Mouse (Mus musculus): ENCODE data around the gene Prrt4. TPM values are rescaled to one million over a fixed set of nuclear protein-coding genes. Genes with fewer than 3 reads are reported as not detected.

Prrt4 gene
- total RNA-seq, 2 experiments from 2014 or later, result 9.0 to 9.4 TPM

GRCm38 (mm10) chr6:29200496-29200895 lies 21.1 kb upstream of the Prrt4 start:
- intact Hi-C loops (cut with DNase I), result no loop called here
- no peak for DNase-seq (ENCODE audit: extremely low spot score in 1 of 2, low spot score in 2 of 2)

DNA sequence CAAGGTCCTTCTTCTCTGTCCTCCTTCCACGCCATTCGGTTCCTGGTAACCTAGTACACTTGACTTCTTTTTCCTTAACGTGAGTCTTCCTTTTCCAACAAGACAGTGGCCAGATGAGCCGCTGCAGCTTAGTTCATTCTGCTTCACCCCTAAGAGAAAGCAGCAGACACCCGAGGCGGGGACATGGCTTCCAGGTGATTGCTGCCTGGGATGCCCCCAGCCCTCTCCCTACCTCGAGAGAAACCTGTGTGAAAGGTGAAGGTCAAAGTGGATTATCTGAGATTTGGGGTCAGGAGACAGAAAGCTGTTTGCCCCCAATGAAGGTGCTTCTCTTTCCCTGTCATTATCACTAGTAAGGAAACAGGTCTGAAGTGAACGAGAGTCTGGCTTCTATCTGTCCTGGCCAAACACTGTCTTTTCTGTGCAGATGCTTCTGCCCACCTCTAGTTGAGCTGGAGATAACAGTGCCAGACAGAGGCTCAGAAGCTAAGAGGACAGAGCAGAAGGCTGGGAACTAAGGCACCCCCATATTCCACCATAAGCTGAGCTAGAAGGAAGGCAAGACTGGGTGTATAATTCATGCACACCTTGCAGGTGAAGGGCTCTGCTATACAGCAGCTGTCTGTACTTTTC lies 20.0 kb upstream of the Prrt4 start:
- DNase-seq (ENCODE audit: extremely low spot score in 1 of 2, low spot score in 2 of 2), result no peak
- intact Hi-C loops (cut with DNase I), result loop anchor here (1.0 kb wide), 1 partner anchor 28 kb away; no protein-coding TSS in a partner anchor

DNA sequence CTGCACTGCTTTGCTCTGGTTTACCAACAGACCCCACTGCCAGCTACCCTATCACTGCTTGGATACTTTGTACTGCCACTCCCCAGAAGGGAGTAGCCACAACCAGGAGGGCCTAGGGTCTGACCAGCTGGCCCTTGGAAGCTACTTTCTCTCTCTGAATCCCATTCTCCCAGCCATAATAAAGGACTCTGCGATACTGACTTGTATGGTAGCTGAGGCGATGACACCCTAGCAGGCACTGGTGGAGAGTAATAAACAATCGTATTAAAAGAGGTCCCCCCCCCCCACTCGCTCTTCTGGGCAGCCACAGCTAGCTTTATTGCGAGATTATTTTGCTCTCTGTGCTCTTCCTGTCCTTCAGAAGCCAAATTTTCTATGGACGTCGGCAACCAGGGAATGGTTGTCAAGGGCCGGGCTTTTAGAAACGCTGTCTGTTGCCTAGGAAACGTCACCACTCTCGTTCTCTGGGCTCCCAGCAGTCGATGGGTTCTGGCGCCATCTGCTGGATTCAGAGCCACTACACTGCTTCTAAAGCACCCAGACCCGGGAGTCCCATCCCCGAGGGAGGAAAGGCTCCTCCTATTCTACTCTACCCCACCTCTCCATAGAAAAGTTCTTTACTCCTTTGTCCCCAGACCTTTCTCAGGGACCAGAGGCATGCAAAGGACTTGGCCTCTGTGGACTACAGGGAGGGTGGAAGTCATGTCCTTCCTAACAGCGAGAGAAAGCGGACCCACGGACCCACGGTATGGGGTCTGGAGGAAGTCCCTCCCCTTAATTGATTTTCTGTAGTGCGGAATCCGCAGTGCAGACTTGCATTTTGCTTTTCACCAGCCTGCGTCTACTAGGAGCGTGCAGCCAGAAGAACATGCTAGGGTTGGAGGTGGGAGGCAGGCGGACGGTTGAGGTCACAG lies 19.2 kb upstream of the Prrt4 start:
- intact Hi-C loops (cut with DNase I), result loop anchor here (1.0 kb wide), 2 partner anchors 27 to 32 kb away; no protein-coding TSS in a partner anchor
- DNase-seq (ENCODE audit: extremely low spot score in 1 of 2, low spot score in 2 of 2), result peak; percentile 93 to 94

DNA sequence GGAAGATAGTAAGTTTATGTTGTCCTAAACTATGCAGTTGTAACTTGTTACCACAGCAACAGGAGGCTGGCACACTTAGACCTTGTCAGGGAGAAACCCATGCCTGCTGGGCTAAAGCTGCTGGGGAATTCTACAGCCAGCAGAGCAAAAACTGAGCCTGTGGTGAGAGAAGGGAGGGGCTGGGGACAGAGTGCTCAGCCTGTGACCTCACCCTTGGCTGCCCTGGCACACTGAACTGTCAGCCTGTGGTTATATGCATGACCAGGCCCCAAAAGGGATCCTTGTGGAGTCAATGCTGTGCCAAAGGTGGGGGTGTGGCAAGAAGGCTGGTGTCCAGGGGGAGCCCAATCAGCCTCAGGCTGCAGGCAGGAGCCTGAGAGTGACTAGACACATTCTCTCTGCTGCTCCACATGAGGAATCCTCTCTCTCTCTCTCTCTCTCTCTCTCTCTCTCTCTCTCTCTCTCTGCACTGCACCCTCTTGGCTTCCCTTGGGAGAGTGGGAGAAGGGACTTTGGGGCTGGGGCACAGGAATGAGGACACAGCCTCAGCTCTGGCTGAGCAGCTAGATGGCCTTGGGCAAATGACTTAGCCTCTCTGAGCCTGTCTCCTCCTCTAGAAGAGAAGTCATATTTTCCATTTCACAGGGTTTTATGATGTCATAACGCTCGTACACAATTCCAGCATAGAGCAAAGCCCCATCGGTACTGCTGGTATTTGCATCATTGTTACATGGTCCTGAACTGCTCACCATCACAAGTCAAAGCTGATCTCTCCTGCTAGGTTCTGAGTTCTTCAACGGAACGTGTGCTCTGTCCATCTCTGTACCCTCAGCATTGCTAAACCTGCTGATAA lies 16.7 kb upstream of the Prrt4 start:
- no peak for DNase-seq (ENCODE audit: extremely low spot score in 1 of 2, low spot score in 2 of 2)
- intact Hi-C loops (cut with DNase I), result no loop called here

GRCm38 (mm10) chr6:29195146-29195545 lies 15.8 kb upstream of the Prrt4 start:
- DNase-seq (ENCODE audit: extremely low spot score in 1 of 2, low spot score in 2 of 2), result no peak
- intact Hi-C loops (cut with DNase I), result no loop called here

DNA sequence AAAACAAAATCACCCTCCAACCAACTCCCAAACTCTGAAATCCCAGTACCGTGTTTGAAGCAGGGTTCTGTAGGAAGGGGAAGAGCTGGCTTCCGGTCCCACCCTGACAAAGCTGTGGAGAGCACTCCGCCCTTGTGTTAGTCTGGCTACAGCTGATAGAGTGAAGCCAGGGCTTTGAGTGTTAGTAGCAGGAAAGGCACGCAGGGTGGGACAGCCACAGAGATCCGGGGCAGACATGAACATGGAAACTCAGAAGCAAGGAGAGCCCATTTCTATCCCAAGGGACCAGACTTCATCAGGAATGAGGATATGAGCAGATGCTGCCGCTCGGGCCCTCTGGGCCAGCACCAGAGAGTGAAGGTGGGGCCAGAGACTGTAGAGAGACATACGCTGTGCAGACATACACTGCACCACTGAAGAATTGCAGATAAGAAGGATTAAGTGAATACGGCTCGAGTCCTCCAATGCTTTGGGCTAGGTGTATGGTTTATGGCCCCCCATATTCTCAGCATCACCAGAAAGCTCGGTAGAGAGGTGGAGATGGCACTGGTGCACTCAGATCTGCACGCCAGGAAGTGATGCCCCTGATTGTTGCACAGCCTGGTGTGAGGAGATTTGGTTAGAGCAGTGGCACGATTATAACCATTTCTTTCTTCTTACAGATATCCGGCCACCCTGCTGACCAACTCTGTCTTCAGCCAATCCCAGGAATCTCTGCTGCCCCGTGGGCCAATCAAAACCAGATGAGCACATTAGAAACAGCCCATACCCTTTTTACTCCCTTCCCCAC lies 14.8 kb upstream of the Prrt4 start:
- peak in 1 of 2 experiments; percentile 48 for DNase-seq (ENCODE audit: extremely low spot score in 1 of 2, low spot score in 2 of 2)
- intact Hi-C loops (cut with DNase I), result no loop called here

GRCm38 (mm10) chr6:29187936-29188335 lies 8.6 kb upstream of the Prrt4 start:
- DNase-seq (ENCODE audit: extremely low spot score in 1 of 2, low spot score in 2 of 2), result peak in 1 of 2 experiments; percentile 0
- intact Hi-C loops (cut with DNase I), result no loop called here

DNA sequence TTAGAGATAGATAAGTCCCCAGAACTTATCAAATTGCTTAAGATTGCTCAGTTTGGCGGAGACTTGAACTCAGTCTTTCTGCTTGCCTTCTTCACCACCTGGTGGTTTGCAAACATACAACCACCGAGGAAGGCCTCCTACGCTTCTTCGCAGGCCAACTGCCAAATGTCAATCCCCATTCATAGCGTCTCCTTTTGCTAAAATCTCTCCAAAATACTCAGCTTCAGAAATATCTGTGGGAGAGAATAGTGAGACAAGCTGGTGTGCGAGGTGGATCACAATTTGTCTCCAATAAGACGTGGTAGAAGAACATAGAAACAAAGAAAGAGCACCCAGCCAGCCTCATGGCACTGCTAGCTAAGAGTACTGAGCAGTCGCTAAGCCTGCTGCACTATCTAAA lies 459 bp upstream of the Prrt4 start:
- DNase-seq (ENCODE audit: extremely low spot score in 1 of 2, low spot score in 2 of 2), result no peak
- intact Hi-C loops (cut with DNase I), result no loop called here

GRCm38 (mm10) chr6:29177901-29178879 lies 1.2 kb downstream of the Prrt4 start:
- intact Hi-C loops (cut with DNase I), result no loop called here
- no peak for DNase-seq (ENCODE audit: extremely low spot score in 1 of 2, low spot score in 2 of 2)

- no peak for DNase-seq (ENCODE audit: extremely low spot score in 1 of 2, low spot score in 2 of 2)
- intact Hi-C loops (cut with DNase I), result no loop called here
Observed at GRCm38 (mm10) chr6:29175113-29175512, 4.3 kb downstream of the Prrt4 start.

GRCm38 (mm10) chr6:29174368-29174767 lies 5.0 kb downstream of the Prrt4 start:
- intact Hi-C loops (cut with DNase I), result loop anchor here (5.0 kb wide), 1 partner anchor 103 kb away; the partner anchor contains the start of gene Fam71f2
- DNase-seq (ENCODE audit: extremely low spot score in 1 of 2, low spot score in 2 of 2), result no peak

GRCm38 (mm10) chr6:29170952-29171388 lies 8.4 kb downstream of the Prrt4 start:
- DNase-seq (ENCODE audit: extremely low spot score in 1 of 2, low spot score in 2 of 2), result peak; percentile 47 to 85
- intact Hi-C loops (cut with DNase I), result loop anchor here (1.0 to 5.0 kb wide), 2 partner anchors 28 to 106 kb away; partner anchors contain the start of gene Fam71f2

- intact Hi-C loops (cut with DNase I), result loop anchor here (5.0 kb wide), 1 partner anchor 107 kb away; the partner anchor contains the start of gene Fam71f2
- peak in 1 of 2 experiments; percentile 50 for DNase-seq (ENCODE audit: extremely low spot score in 1 of 2, low spot score in 2 of 2)
Observed at GRCm38 (mm10) chr6:29170063-29170921, 9.1 kb downstream of the Prrt4 start.

- intact Hi-C loops (cut with DNase I), result loop anchor here (5.0 kb wide), 1 partner anchor 108 kb away; the partner anchor contains the start of gene Fam71f2
- DNase-seq (ENCODE audit: extremely low spot score in 1 of 2, low spot score in 2 of 2), result peak in 1 of 2 experiments; percentile 31
Observed at GRCm38 (mm10) chr6:29169675-29170062, 9.7 kb downstream of the Prrt4 start.

DNA sequence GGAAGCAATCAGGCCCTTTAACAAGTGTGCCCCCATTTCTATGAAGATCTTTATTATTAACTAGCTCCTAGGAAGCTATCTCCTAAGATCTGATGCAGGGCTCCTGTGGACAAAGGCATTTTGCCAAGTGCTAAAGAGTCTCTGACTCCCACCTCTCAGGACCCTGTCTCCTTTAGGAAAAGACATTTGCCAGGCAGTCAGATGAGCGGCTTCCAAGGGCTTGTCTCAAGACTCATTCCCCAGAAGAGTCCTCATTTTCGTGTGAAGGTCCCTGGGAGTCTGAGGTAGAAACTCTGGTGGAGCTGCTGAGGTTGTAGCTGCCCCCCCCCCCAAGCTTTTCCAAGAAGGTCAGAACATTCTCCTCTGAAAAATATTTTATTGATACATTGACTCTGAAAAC lies 10.5 kb downstream of the Prrt4 start:
- intact Hi-C loops (cut with DNase I), result no loop called here
- no peak for DNase-seq (ENCODE audit: extremely low spot score in 1 of 2, low spot score in 2 of 2)

- DNase-seq (ENCODE audit: extremely low spot score in 1 of 2, low spot score in 2 of 2), result peak; percentile 37 to 59
- intact Hi-C loops (cut with DNase I), result loop anchor here (1.0 kb wide), 1 partner anchor 32 kb away; no protein-coding TSS in a partner anchor
Observed at GRCm38 (mm10) chr6:29166196-29166595, 13.2 kb downstream of the Prrt4 start.
